Mouse (Mus musculus) urinary bladder, postnatal 0 days (tissue): ENCODE data around the gene Zdhhc18. TPM values are rescaled to one million over a fixed set of nuclear protein-coding genes. Genes with fewer than 3 reads are reported as not detected.

Experiments
- microRNA-seq: library from miRNA; unstranded; fragments of <30 nt; microRNA quantifications from one replicate; pipeline ENCODE4, GENCODE M21; 2016
- polyA plus RNA-seq: library from polyadenylated mRNA; unstranded; fragments of >200 nt; fragmentation: Nextera tagmentation; extraction: Ambion mirVana; gene quantifications from 2 replicates; pipeline ENCODE4 v1.2.1, GENCODE M21; 2015

Gene Zdhhc18
- polyA plus RNA-seq, result 1.8 and 2.5 TPM in 2 replicates

GRCm38 (mm10) chr4:133649989-133650699, at the start of gene Zdhhc18:
Zdhhc18 (minus strand) TSS chr4:133650154.

GRCm38 (mm10) chr4:133671881-133672844, 22.2 kb upstream of the Zdhhc18 start, which contains the start of gene Pigv:
Pigv (minus strand) TSS chr4:133672647.

DNA sequence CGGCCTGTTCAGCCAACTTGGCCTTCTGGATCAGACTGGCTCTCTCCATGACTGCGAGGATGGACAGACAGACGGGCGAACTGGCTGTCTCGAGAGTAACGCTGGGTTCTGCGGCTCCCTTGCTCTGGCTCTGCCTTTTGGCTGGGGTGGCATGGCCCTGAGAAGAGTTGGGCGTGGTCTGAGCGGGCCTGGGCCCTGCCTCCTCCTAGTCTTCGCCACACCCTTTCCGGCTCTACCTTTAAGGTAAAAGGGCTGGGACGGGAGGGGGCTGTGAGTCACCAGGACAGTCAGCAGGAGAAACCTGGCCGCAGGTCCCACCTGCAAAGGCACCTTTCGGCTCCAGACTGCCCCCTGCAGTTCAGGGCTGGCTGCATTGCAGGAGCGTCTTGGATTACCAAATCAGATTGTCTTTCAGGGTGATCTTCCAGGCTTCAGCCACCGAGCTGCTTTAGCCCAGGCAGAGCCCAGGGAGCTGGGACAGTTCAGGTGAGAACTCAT, 48.2 kb downstream of the Zdhhc18 start, which contains the start of gene Sfn:
Gene Sfn, minus strand, starts transcription at position 448 of the 498 bp plus-strand sequence.

DNA sequence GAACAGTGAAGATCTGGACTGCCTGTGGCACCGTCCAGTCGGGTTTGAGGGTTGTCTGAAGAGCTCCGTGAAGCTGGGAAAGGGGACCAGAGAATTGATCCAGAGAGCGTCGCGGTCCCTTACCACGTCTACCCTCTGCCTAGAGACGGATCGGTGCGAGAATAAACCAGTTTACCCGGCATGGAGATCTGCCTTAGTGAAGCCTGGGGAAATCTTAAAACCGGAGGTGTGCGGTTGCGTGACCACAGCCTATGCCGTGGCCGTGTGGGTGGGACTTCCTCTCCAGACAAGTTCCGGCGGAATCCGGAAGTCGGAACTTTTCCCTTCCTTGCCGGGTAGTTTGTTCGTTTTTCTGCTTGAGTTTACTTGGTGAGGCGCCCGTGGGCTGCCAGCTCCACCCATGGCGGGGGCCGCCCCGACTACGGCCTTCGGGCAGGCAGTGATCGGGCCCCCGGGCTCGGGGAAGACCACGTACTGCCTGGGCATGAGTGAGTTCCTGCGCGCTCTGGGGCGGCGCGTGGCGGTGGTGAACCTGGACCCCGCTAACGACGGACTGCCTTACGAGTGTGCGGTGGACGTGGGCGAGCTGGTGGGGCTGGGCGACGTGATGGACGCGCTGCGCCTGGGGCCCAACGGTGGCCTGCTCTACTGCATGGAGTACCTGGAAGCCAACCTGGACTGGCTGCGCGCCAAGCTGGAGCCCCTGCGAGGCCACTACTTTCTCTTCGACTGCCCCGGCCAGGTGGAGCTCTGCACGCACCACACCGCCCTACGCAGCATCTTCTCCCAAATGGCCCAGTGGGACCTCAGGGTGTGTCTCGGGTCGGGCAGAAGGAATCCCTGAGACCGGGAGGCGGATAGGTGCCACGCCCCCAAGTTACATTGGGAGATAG, 65.6 kb downstream of the Zdhhc18 start, which contains the start of gene Gpn2:
Gene Gpn2, plus strand, starts transcription at position 304 of the 893 bp plus-strand sequence.

DNA sequence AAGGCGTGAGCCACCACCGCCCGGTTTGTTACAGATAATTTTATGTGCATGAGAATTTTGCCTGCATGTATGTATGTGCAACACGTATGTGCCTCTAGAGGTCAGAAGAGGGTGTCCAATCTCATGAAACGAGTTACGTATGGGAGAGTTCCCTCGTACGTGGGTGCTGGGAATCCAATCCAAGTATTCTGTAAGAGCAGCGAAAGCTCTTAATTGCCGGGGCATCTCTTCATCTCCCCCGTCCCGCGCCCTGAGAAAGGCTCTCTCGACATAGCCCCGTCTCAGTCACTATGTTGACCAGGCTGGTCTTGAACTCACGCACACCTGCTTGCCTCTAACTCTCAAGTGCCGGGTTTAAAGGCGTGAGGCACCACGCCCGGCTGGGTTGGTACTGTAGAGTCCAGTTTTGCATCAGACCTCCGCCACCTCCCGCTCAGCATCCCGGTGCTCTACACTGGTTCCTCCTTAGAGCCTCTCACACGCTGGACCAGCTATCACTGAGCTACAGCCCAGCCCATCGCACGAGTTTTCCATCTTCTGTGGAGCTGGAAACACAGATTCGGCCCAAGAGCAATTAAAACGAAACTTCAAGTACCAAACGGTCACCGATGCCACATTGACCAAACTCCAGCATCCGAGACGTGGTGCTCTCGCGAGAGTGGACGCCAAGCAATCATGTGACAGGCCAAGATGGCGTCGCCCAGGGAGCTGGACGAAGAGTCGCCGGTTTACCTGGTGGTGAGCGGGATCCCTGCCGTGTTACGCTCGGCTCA, 75.7 kb downstream of the Zdhhc18 start, which contains the start of gene Gpatch3:
Gene Gpatch3, plus strand, starts transcription at position 676 of the 773 bp plus-strand sequence.

Small RNAs within 50 kb of the gene (microRNA-seq; reads per million reads assigned to microRNA genes)
- not detected for gene Gm23158

Other genes with a start within 250 kb of the Zdhhc18 start
- gene Tent5b, start 170.0 kb downstream of the Zdhhc18 start, polyA plus RNA-seq, result 54.5 and 66.4 TPM in 2 replicates
- 13.2 and 14.5 TPM in 2 replicates for gene Trnp1, start 151.6 kb downstream of the Zdhhc18 start, polyA plus RNA-seq
- gene Kdf1, start 131.2 kb downstream of the Zdhhc18 start, polyA plus RNA-seq, result 12.9 and 13.5 TPM in 2 replicates
- 141 and 148 TPM in 2 replicates for gene Nudc, start 104.2 kb downstream of the Zdhhc18 start, polyA plus RNA-seq
- gene Nr0b2, start 96.8 kb downstream of the Zdhhc18 start, polyA plus RNA-seq, result not detected in 2 replicates
- 3.8 and 4.1 TPM in 2 replicates for gene Gpatch3, start 75.4 kb downstream of the Zdhhc18 start, polyA plus RNA-seq
- gene Gpn2, start 65.8 kb downstream of the Zdhhc18 start, polyA plus RNA-seq, result 10.7 and 10.8 TPM in 2 replicates
- gene Sfn, start 48.0 kb downstream of the Zdhhc18 start, polyA plus RNA-seq, result 321 and 361 TPM in 2 replicates
- gene Pigv, start 22.5 kb upstream of the Zdhhc18 start, polyA plus RNA-seq, result 16.0 and 16.2 TPM in 2 replicates
- 10.8 and 11.7 TPM in 2 replicates for gene Arid1a, start 106.6 kb upstream of the Zdhhc18 start, polyA plus RNA-seq
- 12.1 and 14.2 TPM in 2 replicates for gene Rps6ka1, start 237.6 kb upstream of the Zdhhc18 start, polyA plus RNA-seq